Mouse (Mus musculus) CD8-positive naive resting alpha-beta T cell, adult 2 months (primary cell): ENCODE measurements at regions not wholly inside any gene's neighbourhood (a gene's known extent, or its start where the extent isn't known, plus 50 kb on each side); places are given as distances from the start of the nearest gene placed in this dataset.

Experiments used
- DNase-seq, 2 experiments: peaks; one replicate each; pipeline ENCODE4 v3.0.0; 2022; ENCODE audit warnings: low read depth in 2 of 2, low spot score in 2 of 2

DNA sequence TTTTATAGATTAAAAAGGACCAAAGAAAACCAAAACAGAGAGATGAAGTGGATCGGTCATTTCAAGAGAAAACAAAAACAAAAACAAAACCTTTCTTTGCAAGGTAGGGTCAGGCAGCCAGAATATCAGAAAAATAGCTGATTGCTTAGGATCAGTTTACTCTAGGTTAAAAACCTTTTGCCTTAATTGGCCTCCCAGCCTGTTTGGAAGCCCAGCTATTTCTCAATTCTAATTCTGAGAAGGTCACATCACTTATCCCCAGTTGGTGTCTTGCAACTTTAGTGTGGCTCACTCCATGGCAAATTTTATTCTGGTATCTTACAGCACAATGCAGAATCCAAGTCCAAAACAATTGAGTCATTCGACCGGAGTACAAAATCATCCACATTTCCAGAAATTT is 70.0 kb downstream of the 1190002N15Rik start:
- DNase-seq = no peak

DNA sequence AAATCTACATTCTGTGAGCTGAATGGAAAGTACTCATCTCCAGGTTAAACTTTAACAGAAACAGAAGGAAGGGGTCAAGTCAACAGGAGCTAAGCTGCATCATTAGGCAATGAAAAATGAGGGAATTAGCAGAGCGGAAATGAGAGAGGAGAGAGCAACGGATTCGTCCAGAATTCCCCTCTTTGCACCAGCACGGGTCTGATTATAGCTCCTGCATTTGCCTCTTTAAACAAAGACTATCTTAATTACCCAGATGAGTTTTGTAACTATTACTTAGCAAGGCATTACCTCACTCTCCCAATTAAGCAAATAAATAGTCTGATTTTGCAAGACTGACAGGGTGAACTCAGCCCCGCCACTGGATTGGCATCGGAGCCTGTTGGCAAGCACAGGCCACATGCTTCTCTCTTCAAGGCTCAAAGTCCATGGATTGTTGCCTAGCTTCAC is 81.8 kb downstream of the 1190002N15Rik start:
- no peak for DNase-seq

DNA sequence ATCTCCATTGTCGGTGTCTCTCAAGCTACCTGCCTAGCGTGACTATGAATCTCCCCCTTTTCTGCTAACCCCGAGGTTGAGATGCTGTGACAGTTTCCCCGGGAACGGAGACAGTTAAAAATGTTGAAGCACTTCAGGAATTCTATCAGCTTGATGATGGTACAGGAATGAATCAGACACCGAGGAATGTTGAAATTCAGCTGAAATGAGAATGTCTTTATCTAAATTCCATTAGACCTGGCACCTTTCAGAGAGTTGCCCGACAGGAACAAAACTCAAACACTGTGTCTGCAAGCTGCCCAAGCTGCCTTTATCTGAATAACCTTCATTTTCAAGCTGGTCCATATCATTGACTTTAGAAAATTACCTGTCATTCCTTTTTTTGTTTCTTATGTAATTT is 82.4 kb downstream of the 1190002N15Rik start:
- DNase-seq = no peak

DNA sequence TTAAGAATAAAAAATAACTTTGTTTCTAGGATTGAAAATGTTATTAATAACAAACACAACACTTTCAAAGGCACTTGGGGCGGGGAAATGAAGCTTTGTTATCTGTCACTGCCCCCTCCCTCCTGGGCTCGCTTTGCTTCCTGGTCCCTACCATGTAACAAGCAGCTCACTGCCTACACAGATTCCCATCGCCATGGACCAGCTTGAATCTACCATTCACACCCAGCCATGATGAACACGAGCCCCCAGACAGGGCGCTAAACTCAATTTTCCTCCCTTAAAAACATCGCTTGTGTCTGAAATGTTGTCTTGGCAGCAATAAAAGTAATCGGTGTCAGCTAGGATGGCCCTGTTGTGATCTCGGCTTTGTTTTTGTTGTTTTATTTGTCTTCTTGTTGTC is 88.0 kb downstream of the 1190002N15Rik start:
- no peak for DNase-seq

DNA sequence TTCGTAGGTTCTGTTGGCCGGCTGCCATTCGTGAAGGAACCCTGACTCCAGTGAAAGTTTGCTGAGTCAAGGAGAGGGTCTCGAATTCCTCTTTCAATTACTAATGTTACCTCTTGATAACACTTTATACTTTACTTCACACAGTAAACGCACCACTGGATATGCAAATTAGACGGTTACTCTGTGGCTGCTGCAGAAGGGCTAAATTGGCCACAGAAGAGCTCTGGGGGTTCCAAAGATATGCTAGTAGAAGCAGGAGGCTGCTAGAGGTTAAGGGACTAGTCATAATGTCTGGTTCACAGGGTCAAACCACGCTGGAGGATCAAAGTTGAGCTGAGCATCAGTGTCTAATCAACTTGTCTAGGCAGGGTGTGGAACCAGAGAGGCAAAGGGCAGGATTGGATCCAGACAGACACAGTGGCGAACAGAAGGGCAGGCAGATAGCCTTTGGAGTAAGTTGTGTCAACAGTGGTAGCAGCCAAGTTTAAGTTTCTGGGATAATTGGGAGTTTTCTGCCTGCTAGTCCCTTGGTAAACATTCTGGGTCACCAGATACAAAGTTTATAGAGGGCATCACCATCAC is 91.6 kb downstream of the 1190002N15Rik start:
- no peak for DNase-seq

DNA sequence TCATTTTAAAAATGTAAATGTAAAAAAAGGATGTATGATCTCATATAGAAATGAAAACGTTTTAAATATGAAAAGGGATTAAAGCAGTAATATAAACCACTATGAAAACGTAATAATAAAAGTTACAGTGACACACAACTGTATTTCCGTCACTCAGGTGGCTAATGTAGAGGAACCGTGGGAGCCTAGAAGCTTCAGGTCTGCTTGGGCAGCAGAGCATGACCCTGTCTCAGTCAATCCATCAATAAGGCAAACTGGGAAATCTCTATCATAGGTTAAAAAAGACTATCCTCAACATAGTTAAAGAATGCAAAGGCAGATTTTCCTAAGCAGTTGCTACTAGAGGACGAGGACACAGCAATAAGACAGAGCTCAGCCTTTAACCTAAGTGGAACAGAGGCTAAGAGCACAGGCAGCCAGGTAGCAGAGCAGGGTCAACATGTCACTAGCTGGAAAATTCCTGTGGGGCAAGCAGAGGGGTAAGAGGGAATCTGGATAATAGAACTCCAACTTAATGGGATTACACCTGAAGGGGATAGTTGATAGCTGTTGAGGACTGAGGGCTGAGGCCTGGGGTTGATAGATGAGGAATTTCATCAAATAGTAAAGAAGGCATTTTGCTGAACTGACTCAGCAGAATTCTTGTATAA is 93.6 kb downstream of the 1190002N15Rik start:
- no peak for DNase-seq

DNA sequence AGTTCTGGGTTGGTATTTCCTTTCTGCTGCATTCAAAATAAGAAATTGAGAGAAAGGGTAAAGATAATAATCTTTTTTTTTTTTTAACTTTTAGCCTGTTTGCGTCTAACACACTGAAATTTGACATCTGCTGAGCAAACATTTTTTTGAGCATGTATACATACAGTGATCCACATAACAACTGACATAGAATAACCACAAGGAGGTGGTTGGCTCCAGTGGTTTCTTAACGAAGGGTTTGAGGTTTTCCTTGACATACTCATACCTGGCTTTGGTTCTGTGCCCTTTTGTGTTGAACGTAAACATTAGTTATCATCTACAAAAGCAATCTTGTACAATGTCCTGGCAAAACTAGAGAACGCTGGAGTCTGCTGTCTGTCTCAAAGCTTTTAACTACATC is 96.5 kb downstream of the 1190002N15Rik start:
- DNase-seq = peak in 1 of 2 experiments; percentile 7

DNA sequence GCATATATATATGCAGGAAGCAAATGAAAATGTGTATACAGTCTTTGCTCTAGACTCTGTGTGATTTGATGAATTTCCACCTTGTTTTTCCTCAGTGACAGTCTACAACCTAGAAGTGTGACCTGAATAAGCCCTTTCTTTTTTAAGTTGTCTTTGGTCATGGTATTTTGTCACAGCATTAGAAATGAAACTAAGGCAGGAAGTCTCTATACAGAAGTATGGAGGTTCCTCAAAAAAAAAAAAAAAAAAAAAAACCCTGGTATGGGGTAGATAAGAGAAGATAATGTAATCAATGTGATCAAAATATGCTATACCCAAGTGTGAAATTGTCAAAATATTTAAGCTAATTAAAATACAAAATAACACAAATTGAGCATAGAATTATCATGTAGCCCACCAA is 104.4 kb downstream of the 1190002N15Rik start:
- DNase-seq = no peak

DNA sequence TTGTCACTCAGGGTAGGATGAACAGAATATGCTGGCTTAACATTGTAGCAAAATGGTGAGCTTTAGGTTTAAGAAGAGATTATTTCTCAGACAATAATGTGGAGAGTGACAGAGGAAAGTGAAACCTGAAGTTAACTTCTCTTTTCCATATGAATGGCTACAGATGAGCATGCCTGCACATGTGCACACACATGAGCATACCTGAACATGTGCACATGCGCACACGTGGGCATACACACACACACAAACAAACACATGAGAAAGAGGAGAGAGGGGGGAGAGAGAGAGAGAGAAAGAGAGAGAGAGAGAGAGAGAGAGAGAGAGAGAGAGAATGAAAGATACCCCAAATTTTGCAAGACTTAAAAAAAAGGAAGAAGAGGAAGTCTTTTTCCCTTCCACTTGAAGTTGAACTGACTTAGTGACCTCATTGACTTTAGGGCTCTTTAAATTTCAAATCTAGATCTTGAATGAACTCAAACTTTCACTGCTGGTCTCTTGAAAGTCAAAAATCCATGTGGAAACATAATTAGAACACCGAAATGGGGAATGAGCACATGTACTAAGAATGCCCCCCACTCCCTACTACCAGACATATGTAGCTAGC is 105.6 kb downstream of the 1190002N15Rik start:
- no peak for DNase-seq

DNA sequence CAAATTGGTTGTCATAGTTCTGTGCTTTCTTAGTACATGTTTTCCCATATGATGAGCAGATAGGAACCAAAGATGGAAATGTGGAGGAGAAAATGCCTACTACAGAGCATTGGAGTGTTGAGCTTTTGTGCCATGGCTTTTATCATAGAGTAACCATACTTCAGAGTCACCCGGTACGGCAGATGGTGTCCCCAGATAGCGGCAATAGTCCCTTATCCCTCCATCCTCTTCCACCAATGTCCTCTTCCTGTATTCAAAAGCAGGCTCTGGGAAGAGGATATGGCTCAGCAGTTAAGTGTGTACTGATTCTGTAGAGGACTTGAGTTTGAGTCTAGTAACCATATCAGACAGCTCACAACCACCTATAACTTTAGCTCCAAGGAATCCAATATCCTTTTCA is 106.3 kb downstream of the 1190002N15Rik start:
- no peak for DNase-seq

DNA sequence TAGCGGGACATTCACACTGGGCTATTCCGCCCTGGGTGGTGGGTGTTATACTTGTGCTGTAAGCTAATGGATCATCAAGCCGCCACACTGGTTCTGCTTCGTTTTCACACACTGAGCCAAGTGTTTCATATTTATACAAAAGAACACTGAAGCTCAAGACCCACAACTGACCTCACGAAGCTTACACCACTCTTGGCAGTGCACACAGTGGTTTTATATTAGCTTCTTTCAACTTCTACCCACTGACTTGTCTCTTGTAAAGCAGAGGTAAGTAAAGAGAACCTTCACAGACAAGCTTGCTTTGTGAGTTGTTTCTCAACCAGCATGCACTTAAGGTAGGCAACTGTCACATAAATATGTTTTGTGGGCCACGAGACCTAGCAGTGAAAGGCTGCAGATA is 106.9 kb downstream of the 1190002N15Rik start:
- no peak for DNase-seq

DNA sequence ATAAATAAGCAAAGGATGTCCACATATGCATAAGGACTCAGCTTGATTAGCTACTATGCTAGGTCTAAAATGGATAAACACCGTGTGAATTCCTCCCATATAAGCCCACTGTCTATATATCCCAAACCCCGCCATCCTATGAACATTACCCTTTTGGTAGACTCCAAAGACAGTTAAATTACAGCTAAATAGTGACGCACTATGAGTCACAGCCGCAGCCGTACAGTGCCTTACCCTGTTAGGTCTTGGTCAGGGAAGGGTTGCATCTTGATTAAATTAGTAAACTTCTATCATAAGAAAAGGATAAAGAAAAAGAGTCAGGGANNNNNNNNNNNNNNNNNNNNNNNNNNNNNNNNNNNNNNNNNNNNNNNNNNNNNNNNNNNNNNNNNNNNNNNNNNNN is 111.1 kb downstream of the 1190002N15Rik start:
- no peak for DNase-seq

DNA sequence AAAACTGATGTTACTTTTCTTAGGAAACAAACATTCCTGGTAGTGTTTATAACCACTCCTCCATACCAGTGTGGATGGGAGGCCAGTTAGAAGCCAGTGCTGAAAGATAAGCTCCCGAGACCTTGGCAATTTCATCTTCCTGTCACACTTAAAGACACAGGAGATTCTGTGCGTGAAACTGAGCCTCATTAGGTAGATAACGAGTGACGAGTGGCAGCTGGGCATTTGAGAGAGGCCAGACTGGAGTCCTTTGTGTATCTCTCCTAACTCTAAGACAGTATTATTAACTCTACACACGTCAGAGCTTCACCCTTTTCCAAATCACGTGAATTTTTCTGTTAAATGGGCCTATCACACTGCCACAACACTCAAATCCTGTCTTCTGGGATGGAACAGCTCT is 112.1 kb downstream of the 1190002N15Rik start:
- no peak for DNase-seq

DNA sequence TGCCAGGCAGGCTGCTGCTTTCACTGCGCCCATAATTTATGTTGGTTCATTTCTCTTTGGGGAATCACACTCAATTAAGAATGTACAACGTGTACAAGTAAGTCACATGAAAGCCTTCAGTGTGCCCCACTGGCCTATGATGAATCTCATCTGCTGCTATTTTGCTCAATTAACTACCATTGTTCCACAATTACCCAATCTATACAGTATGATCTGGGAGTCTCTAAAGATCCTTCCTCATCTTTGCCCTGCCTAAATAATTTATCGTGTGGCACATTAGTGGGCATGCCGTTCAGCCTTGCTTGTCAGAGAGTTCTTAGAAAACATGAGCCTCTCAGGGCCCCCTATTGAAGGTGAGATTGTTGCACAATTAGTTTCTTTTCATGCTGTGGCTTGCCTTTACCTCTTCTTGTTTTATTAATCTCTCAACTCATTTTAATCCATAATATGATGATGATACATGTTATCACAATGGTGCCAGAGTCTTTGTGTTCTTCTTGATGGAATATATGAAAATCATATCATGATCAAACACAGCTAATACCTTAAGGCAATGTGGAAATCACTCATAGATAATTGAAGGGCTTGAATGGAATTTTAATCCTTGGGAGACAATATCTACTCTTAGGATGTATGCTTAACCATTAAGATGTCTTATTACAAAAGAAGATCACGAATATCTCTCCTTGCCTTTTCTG is 113.3 kb downstream of the 1190002N15Rik start:
- DNase-seq = no peak

DNA sequence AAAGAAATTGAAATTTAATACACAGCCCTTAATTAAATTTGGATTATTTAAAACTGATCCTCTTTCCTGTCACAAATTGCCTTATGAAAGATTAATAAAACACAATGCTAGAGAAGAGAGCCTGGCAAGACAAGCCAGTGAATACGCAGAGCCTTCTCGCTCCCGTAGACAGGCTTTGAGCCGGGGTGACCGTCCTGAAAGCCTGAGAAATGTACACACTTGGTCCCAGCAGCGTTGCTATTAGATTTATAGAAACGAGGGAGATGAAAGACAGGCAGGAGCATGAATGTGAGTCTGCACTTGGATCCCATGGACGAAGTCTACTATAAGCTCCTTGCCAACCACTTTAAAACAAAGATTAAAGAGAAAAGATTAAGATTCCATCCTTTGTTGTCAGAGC is 127.3 kb downstream of the 1190002N15Rik start:
- DNase-seq = no peak

DNA sequence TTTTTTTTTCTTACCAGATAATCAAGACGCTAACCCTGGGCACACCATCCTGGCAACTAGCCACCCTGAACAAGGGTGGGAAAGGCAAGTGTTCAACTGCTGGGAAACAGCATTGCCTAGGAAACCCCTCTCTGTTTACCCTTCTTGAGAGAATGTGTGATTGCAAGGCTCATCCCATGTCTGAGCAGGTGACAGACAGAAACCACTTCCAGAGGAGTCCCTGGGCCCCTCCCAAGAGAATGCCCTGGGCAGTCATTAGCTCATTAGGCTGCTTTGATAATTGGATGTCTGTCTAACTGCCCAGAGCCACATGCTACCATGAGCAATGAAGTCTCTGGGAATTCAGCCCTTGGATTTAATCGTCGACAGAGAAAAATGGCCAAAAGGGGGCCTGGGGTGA is 127.8 kb downstream of the 1190002N15Rik start:
- no peak for DNase-seq

DNA sequence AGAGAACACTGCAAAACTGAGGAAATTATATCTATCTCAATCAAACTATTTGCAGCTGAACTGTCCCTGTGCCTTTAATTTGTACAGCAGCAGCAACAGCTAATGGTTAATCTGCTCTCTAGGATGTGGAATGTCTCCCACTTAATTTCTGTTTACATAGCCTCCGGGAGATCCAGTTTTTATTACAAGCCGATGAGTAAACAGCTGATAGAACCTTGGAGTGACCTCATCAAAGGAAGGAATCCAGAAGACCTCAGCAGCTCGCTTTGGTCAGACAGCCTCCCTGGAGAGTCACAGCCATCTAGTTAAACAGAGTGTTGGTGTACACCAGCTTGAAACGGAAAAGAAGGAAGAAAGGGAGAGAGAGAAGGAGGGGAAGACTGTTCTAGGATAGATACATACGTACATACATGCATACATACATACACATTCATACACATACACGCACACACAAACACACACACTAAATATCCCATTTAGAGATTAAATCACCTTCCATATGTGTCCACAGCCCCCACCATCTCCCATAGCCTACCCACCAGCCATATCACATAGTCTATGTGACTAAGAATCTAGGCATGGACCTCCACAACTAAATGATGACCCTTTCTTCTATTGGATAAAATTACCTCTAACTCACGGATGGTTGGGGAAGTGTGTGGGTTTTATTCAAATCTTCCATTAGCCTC is 129.1 kb downstream of the 1190002N15Rik start:
- no peak for DNase-seq

DNA sequence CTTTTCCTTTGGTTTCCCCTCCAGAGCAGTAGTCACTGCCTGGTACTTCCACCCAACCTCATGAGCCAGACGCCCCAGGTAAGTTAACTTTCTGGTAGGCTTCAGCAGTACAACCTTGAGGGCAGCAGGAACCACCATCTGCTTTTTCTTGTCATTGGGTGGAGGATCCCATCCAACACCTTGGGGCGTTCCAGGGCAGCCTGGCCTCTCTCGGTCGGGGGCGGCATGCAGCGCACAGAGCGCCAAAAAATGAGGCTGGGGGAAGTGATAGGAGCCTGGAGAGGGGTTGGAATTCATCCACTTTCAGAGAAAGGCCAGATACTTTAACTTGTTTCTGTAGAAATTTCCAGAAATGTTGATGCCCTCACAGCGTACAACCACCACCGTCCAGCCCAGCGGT is 130.2 kb downstream of the 1190002N15Rik start:
- DNase-seq = no peak

DNA sequence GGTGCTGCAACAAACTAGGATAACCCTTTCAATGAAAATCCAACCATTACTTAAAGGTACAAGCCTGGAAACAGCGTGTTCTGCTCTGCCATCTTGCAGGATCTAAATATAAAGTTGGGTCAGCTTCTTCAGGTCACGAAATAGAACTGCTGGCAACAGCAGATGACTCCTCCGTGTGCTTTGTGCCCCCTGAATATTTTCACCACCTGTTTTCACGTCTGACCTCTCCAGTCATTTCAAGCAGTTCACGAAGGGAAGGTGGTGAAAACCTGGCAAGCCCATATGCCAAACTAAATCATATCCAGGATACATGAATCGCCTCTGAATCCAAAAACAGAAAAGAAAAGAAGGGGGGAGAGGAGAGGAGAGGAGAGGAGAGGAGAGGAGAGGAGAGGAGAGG is 133.3 kb downstream of the 1190002N15Rik start:
- DNase-seq = no peak

DNA sequence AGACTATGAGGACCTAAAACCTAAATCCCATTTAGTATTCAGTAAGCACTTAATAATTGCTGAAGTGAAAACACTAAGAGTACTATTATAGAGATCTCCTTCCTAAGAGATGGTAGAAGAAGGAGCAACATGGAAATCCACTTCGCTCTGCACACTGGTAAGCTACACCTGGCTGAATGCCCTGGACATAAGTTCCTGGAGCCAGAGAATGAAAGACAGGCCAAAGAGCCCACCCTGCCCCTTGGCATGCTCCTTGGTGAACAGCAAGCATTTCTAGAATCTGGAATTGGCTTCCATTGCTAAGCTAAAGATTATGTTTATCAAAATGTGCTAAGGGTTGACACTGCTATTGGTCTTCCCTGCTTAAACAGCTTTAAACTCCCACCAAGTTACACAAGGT is 137.3 kb downstream of the 1190002N15Rik start:
- DNase-seq = no peak

DNA sequence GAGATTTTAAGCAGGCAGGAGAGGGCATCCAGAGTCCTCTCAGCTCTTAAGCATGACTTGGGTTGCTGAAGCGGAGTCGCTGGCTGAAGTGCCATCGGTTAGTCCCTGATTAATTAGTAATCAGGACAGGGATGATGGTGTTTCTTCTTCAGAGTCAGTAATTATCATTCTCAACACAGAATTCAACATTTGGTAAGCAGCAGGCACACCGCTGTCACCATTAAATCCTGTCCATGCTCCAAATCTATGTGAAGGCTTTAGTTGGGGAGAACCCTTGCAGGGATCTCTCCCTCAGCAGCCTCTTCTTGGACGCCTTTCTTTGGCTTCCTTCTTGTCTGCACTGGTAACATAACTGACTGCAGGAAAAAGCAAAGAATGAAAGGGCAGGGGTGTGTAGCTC is 142.7 kb downstream of the 1190002N15Rik start:
- DNase-seq = no peak

DNA sequence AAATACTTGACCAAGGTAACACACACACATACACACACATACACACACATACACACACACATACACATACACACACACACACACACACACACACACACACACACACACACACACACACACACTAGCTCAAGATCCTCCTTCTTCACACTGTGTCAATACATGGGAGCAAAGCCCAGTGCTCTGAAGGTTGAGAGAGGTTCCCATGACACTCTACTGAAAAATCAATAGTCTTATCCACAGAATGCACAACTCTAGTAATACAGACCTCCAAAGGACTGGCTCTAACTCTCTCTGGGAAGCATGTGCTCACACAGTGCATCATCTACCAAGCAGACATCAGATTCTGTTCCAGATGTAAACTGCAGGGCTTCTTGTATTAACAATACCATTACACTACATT is 151.7 kb downstream of the 1190002N15Rik start:
- DNase-seq = no peak
